Mouse (Mus musculus) midbrain, embryonic 10.5 days (tissue): Measurements from ENCODE around the gene Tarsl2. TPM values are rescaled to one million over a fixed set of nuclear protein-coding genes. Genes with fewer than 3 reads are reported as not detected.

Experiments
- DNase-seq: peaks from one replicate; pipeline ENCODE4 v3.0.0-alpha.2; 2017; ENCODE audit warnings: low spot score
- H3K27ac ChIP-seq: fragments of 300-500 bp; sonication (generic); replicated peaks from 2 replicates; pipeline ENCODE4 v1.5.1; 2016; ENCODE audit warnings: mild to moderate bottlenecking
- H3K27me3 ChIP-seq: fragments of 300-500 bp; sonication (generic); 2 replicates; pipeline ENCODE4 v1.6.1; 2016; ENCODE audit warnings: low read depth, mild to moderate bottlenecking; ENCODE audit not compliant: poor library complexity, severe bottlenecking
- H3K36me3 ChIP-seq: fragments of 300-500 bp; sonication (generic); 2 replicates; pipeline ENCODE4 v1.6.1; 2016; ENCODE audit warnings: mild to moderate bottlenecking, moderate library complexity
- H3K4me1 ChIP-seq: fragments of 300-500 bp; sonication (generic); 2 replicates; pipeline ENCODE4 v1.6.1; 2016
- H3K4me3 ChIP-seq: fragments of 300-500 bp; sonication (generic); 2 replicates; pipeline ENCODE4 v1.5.1; 2016; ENCODE audit warnings: mild to moderate bottlenecking, moderate library complexity
- H3K9me3 ChIP-seq: fragments of 300-500 bp; sonication (generic); replicated peaks from 2 replicates; pipeline ENCODE4 v1.6.1; 2016; ENCODE audit warnings: mild to moderate bottlenecking
- WGBS: fragments of 180-500 bp; shearing (Covaris S2); methylation state at CpG from one replicate; pipeline ENCODE4 v1.1.7; 2016; 5-methylcytosine and 5-hydroxymethylcytosine counted together
- polyA plus RNA-seq: library from polyadenylated mRNA; unstranded; fragments of >200 nt; fragmentation: Nextera tagmentation; extraction: Ambion mirVana; gene quantifications from 2 replicates; pipeline ENCODE4 v1.2.1, GENCODE M21; 2016

The Tarsl2 gene
- polyA plus RNA-seq, 1 experiment from 2014 or later, result 8.0 TPM

DNA sequence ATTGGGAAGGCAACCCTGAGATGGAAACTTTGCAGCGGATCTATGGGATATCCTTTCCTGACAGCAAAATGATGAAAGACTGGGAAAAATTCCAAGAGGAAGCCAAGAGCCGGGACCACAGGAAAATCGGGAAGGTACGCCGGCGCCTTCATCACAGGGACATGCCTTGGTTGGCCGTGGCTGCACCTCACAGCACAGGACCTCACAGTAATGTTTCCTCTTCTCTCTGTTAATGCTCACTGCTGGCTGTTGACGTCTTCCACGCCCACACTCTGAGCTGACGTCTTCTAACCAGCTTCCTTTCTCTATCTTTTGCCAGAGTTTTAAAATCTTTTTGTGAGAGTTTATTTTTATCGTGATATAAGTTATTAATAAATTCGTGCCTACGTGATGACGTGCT, 19.2 kb downstream of the Tarsl2 start:
- H3K36me3 ChIP-seq, result peaks cover 23% of the 10 kb centered on the region; the same call in 1 of the 2 replicates
- WGBS, result 90% methylated on average over 14 of the region's 14 CpGs
- H3K27me3 ChIP-seq, result no peaks in the 10 kb centered on the region
- no peak for DNase-seq
- no peak overlapping the region for H3K4me3 ChIP-seq
- no peaks in the 10 kb centered on the region for H3K4me1 ChIP-seq
- H3K9me3 ChIP-seq, result no peaks in the 10 kb centered on the region
- no peak overlapping the region for H3K27ac ChIP-seq

DNA sequence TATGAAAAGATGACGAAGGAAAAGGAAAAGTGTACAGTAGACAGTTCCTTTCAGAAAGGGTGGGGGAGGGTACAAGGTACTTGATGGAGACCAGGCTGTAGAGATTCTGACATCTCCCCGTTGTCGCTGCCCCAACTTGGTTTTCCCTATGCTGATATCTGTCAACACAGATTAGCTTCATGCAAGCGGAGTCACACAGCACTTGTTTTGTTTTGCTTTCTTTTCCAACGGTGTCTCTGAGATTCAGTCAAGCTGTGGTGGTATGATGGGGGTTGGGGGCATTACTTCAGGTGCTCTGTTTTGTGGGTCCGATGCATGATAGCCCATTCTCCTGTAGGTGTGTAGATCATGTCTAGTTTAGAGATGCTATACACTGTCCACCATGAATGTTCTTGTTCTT, 22.8 kb downstream of the Tarsl2 start:
- Histone ChIP-seq H3K27me3 (no peaks in the 10 kb centered on the region), H3K36me3 (peaks cover 22% of the 10 kb centered on the region), H3K27ac (no peak overlapping the region), H3K9me3 (no peaks in the 10 kb centered on the region), H3K4me3 (no peak overlapping the region), H3K4me1 (no peaks in the 10 kb centered on the region)
- WGBS, result 94% methylated on average over 6 of the region's 6 CpGs
- no peak for DNase-seq

GRCm38 (mm10) chr7:65678050-65678449, 33.4 kb downstream of the Tarsl2 start:
- Histone ChIP-seq H3K27ac (no peak overlapping the region), H3K36me3 (peaks cover 8% of the 10 kb centered on the region; the same call in 1 of the 2 replicates), H3K9me3 (no peaks in the 10 kb centered on the region), H3K27me3 (no peaks in the 10 kb centered on the region), H3K4me3 (no peak overlapping the region), H3K4me1 (no peaks in the 10 kb centered on the region)
- WGBS, result 79% methylated on average over 10 of the region's 10 CpGs
- no peak for DNase-seq

DNA sequence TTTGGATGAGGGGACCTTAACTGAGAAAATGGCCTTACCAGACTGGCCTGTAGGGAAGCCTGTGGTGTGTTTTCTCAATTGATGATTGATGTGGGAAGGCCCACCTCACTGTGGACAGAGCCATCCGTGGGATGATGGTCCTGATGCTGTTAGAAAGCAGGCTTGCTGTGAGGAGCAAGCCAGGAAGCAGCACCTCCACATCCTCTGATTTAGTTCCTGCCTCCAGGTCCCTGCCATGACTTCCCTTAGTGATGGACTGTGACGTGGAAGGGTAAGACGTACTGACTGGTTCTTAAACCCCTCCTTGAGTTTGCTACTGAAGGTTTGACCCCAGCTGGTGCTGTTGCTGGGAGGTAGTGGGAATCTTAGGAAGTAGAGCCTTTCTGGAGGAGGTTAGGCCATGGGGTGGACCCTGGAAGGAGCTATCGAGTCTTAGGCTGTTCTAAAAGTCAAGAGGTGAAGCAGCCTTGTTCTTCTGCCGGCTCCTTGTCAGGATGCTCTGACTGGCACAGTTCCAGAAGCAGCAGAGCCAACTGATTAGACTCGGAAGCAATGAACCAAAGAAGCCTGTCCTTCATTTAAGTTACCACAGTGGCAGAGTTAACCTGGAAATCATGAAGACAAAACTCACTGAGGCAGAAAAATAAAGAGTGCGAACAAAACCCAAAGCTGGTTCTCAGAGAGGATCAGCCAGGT, 34.4 kb downstream of the Tarsl2 start:
- DNase-seq, result no peak
- WGBS, result 83% methylated on average over 7 of the region's 7 CpGs
- Histone ChIP-seq H3K4me1 (no peaks in the 10 kb centered on the region), H3K36me3 (0 out of 2 replicates have a peak, but pooled peaks cover 8% of the 10 kb centered on the region), H3K9me3 (no peaks in the 10 kb centered on the region), H3K27ac (no peak overlapping the region), H3K4me3 (no peak overlapping the region), H3K27me3 (no peaks in the 10 kb centered on the region)

DNA sequence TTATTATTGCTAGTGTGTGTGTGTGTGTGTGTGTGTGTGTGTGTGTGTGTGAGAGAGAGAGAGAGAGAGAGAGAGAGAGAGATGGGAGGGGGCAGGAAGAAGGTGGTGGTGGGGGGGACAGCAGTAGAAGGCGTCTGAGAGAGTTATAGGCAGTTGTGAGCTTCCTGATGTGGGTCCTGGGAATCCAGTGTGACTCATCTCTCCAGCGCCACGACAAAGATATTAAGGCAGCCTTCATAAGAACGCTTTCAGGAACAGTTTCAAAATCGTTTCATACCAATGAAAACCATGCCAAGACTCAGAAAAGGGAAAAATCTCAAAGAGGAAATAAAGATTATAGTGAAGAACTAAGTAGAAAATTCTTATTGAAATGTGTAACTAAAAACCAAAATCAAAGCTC, 36.5 kb downstream of the Tarsl2 start:
- 87% methylated on average over 5 of the region's 5 CpGs for WGBS
- H3K27me3 ChIP-seq, result no peaks in the 10 kb centered on the region
- H3K9me3 ChIP-seq, result no peaks in the 10 kb centered on the region
- no peak overlapping the region for H3K4me3 ChIP-seq
- peaks cover 5% of the 10 kb centered on the region; the same call in 1 of the 2 replicates for H3K4me1 ChIP-seq
- H3K36me3 ChIP-seq, result 0 out of 2 replicates have a peak, but pooled peaks cover 6% of the 10 kb centered on the region
- DNase-seq, result no peak
- no peak overlapping the region for H3K27ac ChIP-seq

GRCm38 (mm10) chr7:65684256-65684835, 39.6 kb downstream of the Tarsl2 start:
- 67% methylated on average over 7 of the region's 7 CpGs for WGBS
- peaks cover 14% of the 10 kb centered on the region; the same call in 1 of the 2 replicates for H3K36me3 ChIP-seq
- DNase-seq, result no peak
- no peaks in the 10 kb centered on the region for H3K9me3 ChIP-seq
- H3K4me1 ChIP-seq, result peaks cover 5% of the 10 kb centered on the region; the same call in 1 of the 2 replicates
- no peak overlapping the region for H3K4me3 ChIP-seq
- H3K27ac ChIP-seq, result no peak overlapping the region
- no peaks in the 10 kb centered on the region for H3K27me3 ChIP-seq

- Histone ChIP-seq H3K36me3 (peaks cover 14% of the 10 kb centered on the region; the same call in 1 of the 2 replicates), H3K27ac (no peak overlapping the region)
- WGBS, result 90% methylated on average over 9 of the region's 9 CpGs
Observed at GRCm38 (mm10) chr7:65686664-65687063, 42.0 kb downstream of the Tarsl2 start.

GRCm38 (mm10) chr7:65690869-65691268, 46.2 kb downstream of the Tarsl2 start, which contains the start of gene Tm2d3:
Gene Tm2d3 (plus strand): TSS chr7:65691169.
- no peak within 1 kb of the TSS for H3K27ac ChIP-seq
- peaks cover 21% of the 10 kb centered on the region for H3K36me3 ChIP-seq
- DNase-seq, result no peak
- no peaks in the 10 kb centered on the region for H3K27me3 ChIP-seq
- H3K4me1 ChIP-seq, result peaks cover 22% of the 10 kb centered on the region
- H3K4me3 ChIP-seq, result no peak within 1 kb of the TSS
- WGBS, result 90% methylated on average over 7 of the region's 7 CpGs
- H3K9me3 ChIP-seq, result no peaks in the 10 kb centered on the region

More at GRCm38 (mm10) chr7:65686664-65687063, 42.0 kb downstream of the Tarsl2 start:
- Histone ChIP-seq H3K27me3 (no peaks in the 10 kb centered on the region), H3K9me3 (no peaks in the 10 kb centered on the region), H3K4me1 (peaks cover 5% of the 10 kb centered on the region; the same call in 1 of the 2 replicates), H3K4me3 (no peak overlapping the region)
- DNase-seq, result no peak

DNA sequence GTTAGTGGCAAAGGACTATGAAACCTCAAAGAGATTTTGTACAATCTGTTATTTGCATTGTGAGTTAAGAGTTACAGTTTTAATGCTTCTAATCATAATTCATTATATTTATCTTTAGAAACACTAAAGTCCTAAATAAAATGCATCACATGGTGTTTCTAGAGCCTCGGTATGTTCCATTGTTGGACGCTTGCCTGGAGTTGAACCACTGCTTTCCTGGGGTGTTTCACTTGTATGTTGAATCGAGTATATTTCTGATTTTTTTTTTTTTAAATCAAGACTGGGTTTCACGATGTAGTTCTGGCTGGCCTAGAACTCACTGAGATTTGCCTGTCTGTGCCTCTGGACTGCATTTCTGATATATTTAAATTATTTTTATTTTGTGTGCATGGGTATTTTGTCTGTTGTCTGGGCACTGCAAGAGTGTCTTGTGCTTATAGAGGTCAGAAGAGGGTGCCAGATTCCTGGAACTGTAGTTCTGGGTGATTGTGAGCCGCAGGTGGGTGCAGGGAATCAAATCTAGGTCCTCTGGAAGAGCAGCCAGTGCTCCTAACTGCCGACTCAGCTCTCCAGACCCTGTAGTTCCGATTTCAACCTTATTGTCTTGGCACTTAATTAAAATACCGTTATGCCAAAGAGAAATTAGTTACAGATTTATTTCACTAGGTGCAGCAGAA, 47.4 kb downstream of the Tarsl2 start:
- H3K4me3 ChIP-seq, result no peak overlapping the region
- 87% methylated on average over 8 of the region's 8 CpGs for WGBS
- H3K27ac ChIP-seq, result no peak overlapping the region
- H3K36me3 ChIP-seq, result peaks cover 27% of the 10 kb centered on the region
- H3K9me3 ChIP-seq, result no peaks in the 10 kb centered on the region
- H3K27me3 ChIP-seq, result no peaks in the 10 kb centered on the region
- no peak for DNase-seq
- peaks cover 22% of the 10 kb centered on the region for H3K4me1 ChIP-seq

GRCm38 (mm10) chr7:65692883-65693282, 48.2 kb downstream of the Tarsl2 start:
- H3K4me1 ChIP-seq, result peaks cover 22% of the 10 kb centered on the region
- H3K27ac ChIP-seq, result peak overlapping the region; percentile 95
- no peak for DNase-seq
- no peaks in the 10 kb centered on the region for H3K27me3 ChIP-seq
- H3K9me3 ChIP-seq, result no peaks in the 10 kb centered on the region
- peak overlapping the region; percentile 86 for H3K4me3 ChIP-seq
- H3K36me3 ChIP-seq, result peaks cover 30% of the 10 kb centered on the region
- WGBS, result 4% methylated on average over 10 of the region's 10 CpGs

DNA sequence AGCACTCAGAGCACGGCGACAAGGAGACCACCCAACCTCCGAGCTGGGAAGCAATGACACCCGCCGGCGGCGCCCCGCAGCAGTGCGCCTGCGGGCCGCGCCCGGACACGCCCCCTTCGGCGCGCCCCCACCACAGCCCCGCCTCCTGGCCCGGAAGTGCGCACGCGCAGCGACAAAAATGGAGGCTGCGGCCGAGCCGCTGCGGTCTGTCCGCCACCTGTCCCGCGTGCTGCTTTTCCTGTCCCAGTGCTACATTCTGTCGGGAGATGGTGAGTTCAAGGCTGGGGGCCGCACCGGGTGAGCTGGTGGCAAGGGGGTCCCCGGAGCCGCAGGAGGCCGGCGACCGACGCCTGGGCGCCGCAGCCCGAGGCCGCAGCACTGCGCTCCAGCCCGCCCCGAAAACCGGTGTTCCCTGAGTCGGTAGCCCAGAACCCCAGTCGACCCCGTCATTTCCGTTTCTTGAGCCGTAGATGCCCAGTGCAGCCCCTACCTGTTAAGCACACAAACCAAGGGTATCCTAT, 48.7 kb downstream of the Tarsl2 start:
- peak overlapping the region; percentile 86 for H3K4me3 ChIP-seq
- H3K27ac ChIP-seq, result peak overlapping the region; percentile 95
- peaks cover 35% of the 10 kb centered on the region for H3K36me3 ChIP-seq
- no peaks in the 10 kb centered on the region for H3K27me3 ChIP-seq
- peaks cover 22% of the 10 kb centered on the region for H3K4me1 ChIP-seq
- no peaks in the 10 kb centered on the region for H3K9me3 ChIP-seq
- DNase-seq, result peak; percentile 89
- under 1% methylated on average over 52 of the region's 52 CpGs for WGBS

GRCm38 (mm10) chr7:65696450-65696849, 51.8 kb downstream of the Tarsl2 start:
- DNase-seq, result no peak
- 61% methylated on average over 2 of the region's 2 CpGs for WGBS
- H3K36me3 ChIP-seq, result peaks cover 66% of the 10 kb centered on the region

More at GRCm38 (mm10) chr7:65696450-65696849, 51.8 kb downstream of the Tarsl2 start:
- no peak overlapping the region for H3K4me3 ChIP-seq
- H3K9me3 ChIP-seq, result no peaks in the 10 kb centered on the region
- peaks cover 22% of the 10 kb centered on the region for H3K4me1 ChIP-seq
- no peaks in the 10 kb centered on the region for H3K27me3 ChIP-seq
- H3K27ac ChIP-seq, result no peak overlapping the region
